Mouse (Mus musculus) megakaryocyte, adult 5-6 weeks (primary cell): ENCODE results near the gene Manf. TPM values are rescaled to one million over a fixed set of nuclear protein-coding genes. Genes with fewer than 3 reads are reported as not detected.

ENCODE experiments used
- ATAC-seq: 2 replicates; pipeline ENCODE4 v1.8.0; 2016; ENCODE audit warnings: mild to moderate bottlenecking, inconsistent platforms; ENCODE audit not compliant: poor library complexity, severe bottlenecking
- total RNA-seq, 2 experiments: library from RNA; stranded (forward) in 1 of 2; stranded (reverse) in 1 of 2; fragments of 153-499, 151-499 nt in 1 of 2; fragments of 221-1000, 200-1000 nt in 1 of 2; gene quantifications; 2 replicates each; pipeline versions ENCODE4 v1.2.3 to v1.2.4; 2015 to 2017

Manf gene
- total RNA-seq, 2 experiments from 2014 or later: 186 to 229 TPM

- ATAC-seq: peak; percentile 96
These were observed 102.9 kb downstream of the Manf start, which contains the start of gene Rad54l2 for GRCm38 (mm10) chr9:106788812-106789321. TSS of gene Rad54l2 (minus strand) at chr9:106789194.

Other genes with a start within 250 kb of the Manf start
- gene Grm2, start 235.9 kb downstream of the Manf start, total RNA-seq (2015): not detected in 2 replicates
- not detected in 2 replicates for gene Grm2, start 235.9 kb downstream of the Manf start, total RNA-seq (2017)
- gene Tex264, start 206.1 kb downstream of the Manf start, total RNA-seq (2015): 9.6 and 14.1 TPM in 2 replicates
- 16.3 and 18.3 TPM in 2 replicates for gene Tex264, start 206.1 kb downstream of the Manf start, total RNA-seq (2017)
- 5.5 and 6.5 TPM in 2 replicates for gene Rad54l2, start 102.8 kb downstream of the Manf start, total RNA-seq (2015)
- 6.3 and 14.4 TPM in 2 replicates for gene Rad54l2, start 102.8 kb downstream of the Manf start, total RNA-seq (2017)
- 15.3 and 15.5 TPM in 2 replicates for gene Dcaf1, start 70.1 kb downstream of the Manf start, total RNA-seq (2015)
- 11.8 and 31.3 TPM in 2 replicates for gene Dcaf1, start 70.1 kb downstream of the Manf start, total RNA-seq (2017)
- gene Rbm15b, start 4.6 kb downstream of the Manf start, total RNA-seq (2015): 10.6 and 11.4 TPM in 2 replicates
- 13.6 and 14.1 TPM in 2 replicates for gene Rbm15b, start 4.6 kb downstream of the Manf start, total RNA-seq (2017)